Mouse (Mus musculus): ENCODE measurements at regions not wholly inside any gene's neighbourhood (a gene's known extent, or its start where the extent isn't known, plus 50 kb on each side); places are given as distances from the start of the nearest gene placed in this dataset.
"Not testable (repeated sequence)": the region's sequence is repeated elsewhere in the genome, so short reads cannot be mapped to it uniquely, and the experiment has no call there.

DNA sequence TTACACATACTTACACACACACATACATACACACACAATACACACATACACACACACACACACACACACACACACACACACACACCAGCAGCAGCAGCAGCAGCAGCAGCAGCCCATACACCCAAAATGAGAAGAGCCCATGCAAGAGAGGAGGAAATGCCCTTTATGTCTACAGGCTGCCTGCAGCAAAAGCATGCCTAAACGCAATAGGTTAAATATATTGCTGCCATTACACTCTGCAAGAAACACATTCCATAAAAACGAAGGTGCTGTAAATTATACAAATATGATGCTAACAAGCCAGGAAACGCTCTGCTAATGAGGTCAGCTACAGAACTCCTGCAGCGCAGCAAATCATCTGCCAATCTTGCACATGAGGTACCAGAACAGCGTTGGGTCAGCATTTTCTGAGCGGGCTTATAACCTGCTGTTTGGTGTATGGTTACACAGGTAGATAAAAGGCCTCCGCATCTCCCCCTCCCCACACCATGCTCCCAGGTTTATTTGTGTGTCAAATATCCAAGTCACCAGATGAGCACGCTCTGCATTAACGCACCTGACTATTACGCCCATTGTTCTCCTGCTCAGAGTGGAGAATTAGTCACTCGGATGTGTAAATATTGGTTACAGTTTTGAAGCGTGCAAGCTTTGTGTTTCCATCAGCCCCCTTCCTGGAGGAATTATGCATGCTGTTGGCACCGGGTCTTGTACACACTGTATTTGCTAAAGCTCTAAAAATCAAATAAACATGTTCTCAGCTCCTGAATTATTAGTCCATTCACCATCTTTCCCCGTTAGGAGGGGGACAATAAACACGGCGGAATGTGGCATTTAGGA lies 214.0 kb upstream of the Zfp703 start:
- DNase-seq = peak; percentile 79

DNA sequence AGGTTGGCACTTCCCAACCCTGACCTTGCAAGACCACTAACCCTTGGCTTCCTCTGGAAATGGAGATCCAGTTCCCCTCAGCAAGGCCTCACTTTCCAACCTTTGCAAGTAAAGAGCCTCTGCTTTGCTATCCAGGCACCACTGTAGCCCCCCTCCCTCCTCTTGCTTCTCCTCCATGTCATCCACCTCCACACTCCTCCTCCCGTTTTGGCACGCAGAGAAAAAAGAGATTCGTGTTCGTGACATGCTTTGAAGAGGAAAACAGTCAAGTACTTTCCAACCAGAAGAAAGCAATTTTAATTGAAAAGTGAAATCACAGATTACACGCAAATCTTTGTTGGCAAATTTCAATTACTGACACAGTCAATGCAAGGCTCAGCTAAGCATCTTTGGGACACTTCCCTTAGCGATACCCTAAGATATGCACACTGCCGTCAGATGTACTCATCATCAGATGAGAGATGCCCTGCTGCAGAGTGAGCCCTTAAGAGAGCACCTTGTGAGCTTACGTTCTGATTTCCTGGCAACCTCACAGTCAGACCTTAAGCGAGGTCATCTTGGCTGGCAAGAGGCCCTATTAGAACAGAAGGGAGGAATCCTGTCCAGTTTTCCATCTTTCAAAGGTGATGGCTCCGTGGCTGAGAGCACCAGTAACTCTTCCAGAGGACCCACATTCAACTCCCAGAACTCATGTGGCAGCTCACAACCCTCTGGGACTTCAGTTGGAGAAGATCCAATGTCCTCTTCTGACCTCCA lies 208.5 kb upstream of the Zfp703 start:
- peak; percentile 82 for DNase-seq

DNA sequence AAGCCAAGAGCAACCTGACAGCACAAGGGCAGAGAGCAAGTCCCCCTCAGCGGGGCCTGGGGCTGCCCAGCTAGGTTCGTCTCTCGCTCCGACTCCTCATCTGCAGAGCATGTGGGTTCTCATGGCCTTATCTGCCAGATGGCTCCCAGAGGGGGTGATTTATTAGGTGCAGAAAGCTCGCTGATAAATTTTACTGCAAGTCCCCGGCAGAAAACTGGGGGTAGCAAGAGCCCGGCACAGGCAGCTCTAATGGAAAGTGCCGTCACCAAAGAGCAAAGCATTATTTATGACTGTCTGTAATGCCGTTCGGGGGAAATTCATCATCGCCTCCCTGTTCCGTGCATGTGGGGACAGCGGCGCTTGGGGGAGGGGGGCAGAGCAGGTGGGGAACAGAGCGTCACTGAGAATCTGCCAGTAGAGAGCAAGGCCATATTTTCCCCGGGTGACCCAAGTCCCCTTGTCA lies 206.7 kb upstream of the Zfp703 start:
- peak; percentile 41 for DNase-seq

DNA sequence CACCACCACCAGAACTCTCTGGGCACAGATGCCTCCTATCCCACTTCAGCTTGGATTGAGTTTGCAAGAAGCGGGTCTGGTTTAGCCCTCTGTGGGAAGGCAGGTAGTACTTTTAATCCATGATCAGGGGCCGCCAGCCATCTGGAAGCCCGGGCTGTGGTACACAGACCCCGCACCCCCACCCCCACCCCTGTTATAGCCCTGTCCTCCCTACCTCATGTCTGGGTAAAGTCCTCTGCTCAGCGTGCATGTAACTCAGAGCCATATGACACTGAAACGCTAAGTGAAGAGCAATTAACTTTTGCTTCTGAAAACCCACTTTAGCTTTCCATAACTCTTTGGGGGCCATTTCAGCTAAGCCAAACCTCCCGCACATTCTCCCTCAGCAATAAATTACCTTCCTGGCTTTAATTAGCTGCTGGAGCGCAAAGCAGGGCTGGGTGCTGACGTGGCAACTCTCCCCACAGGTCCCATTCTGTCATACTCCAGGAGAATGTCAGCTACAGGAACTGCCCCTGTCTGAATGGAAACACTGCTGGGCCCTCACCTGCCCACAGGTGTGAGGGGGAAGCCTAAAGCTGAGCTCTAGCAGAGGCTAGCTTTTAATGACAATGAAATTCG lies 198.1 kb upstream of the Zfp703 start:
- no peak for DNase-seq

DNA sequence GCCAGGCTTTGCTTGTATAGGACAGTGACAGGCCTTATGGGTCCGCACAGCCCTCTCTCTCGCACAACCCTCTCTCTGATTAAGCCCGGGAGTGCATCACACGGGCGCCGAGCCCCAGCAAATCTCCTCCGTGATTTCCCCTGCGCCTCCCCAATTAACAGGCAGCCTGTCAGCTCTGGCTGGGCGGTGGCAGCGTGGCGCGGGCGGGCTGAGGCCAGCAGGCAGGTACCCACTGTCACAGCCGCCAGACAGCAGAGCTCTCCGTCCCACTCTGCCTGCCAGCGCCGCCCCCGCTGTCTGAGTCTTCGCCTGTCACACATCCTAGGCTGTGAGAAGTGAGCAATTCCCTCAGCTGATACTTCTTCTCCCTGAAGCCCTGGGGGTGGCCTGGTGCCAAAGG lies 196.6 kb upstream of the Zfp703 start:
- DNase-seq = peak; percentile 43

DNA sequence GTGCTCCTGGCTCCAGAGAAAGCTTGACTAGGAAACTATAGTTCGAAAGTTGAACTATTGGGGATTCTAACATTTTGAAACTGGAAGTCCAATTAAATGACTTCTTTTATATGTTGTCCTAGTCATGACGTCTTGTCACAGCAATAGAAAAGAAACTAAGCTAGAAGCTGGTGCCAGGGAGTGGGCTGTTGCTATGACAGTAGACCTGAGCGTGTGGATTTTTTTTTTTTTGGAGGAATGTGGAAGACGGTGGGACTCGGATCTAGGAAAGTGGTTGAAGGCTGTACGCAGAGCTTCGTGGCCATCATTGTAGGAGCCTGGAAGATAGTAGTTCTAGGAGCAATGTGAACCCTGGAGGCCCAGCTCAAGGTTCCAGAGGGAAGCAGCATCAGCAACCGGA lies 194.2 kb upstream of the Zfp703 start:
- not testable (repeated sequence) for DNase-seq

DNA sequence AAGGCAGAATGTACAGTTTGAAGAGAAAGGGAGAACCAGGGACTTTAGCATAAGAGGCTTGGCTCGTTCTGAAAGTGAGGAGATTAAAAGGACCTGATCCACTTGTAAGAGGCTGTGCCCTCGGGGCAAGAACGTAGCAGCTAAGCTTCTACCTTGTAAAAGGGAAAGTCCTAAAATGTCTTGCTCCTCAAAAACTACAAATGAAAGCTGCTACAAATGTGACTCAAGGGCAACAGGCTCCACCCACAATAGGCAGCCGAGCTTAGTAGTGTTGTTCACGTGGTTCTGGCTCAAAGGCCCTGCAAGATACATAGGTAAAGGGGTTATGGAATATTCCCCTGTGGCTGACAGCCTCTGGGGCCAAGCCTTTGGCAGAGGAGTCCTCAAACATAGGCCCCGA lies 192.7 kb upstream of the Zfp703 start:
- no peak for DNase-seq

DNA sequence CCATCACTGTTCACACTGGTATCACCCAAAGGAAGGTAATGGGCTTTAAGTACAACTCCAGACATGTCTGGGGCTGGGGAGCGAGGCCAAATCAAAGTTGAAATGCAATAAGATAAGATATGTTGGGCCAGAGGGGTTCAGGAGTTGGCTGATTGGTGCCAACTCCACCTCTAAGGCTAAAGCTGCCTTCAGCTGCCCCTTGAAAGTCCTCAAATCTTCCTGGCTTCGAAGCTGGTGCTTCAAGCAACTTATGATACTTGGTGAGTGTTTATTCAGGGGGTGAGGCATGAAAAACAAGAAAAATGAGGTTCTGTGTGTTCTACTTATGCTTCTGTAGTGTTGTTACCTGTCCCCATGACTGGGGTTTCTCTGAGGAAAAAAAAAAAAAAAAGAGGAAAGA lies 185.3 kb upstream of the Zfp703 start:
- DNase-seq = no peak

DNA sequence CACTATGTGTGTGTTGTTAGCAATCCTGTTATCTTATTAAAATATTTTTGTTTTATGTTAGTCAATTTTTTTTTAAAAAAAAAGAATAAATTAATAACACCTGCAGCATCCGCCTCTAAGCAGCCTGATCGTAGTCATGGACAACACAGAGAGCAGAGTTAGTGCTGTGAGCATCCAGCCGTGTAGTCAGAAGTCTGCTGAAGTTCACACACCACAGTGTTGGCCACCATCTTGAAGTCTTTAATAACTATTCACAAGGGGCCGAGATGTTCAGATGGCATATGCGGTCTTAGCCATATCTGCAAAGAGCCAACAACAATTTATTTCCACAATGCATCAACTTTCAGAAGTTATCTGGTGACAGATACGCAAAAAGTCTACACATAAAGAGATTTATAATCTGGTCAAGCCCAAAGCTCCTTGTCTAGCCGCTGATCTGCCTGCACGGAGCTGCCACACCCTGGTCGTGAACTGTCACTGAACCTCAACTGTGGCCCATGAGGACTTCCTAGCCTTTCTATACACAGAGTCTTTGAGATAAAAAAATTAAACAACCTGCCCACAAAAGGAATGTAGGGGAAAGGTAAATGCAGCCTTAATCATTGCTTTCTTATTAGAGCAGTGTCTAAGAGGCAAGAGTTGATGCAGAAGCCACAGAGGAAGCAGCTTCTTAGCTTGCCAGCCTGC lies 183.4 kb upstream of the Zfp703 start:
- no peak for DNase-seq

DNA sequence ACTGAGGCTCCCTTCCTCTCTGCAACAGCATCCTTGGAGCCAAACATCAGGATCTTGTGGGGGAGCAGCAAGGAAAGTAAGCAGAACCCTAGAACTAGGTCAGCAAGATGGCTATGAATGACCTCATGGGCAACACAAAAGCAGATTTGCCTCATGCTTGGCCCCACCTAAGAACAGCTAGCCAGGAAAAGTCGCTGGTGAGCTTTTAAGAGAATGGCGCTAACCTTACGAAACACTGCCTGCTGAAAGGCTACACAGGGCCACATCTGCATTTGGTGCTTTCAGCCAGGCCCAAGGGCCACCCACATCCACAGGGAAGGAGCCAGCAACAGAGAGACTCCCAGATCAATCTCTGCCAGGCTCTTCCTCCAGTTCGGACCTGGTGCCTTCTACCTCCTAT lies 182.7 kb upstream of the Zfp703 start:
- no peak for DNase-seq

DNA sequence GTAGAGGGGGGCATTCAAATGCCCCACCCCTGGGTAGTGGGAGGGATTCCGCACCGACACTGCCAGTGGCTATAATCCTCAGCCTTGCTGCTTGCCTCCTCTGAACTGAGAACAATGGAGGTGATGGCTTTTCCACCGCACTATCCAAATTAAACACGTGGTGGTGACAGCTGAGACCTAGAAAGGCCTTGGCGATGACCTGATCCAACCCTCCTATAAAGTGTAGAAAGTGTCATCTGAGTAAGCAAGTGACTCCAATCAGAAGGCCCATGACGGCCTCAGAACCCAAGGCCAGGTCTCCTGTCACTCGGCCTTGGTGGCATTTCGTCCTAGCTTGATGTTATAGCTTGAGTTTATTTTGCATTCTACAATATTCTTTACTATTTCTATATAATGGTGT lies 181.5 kb upstream of the Zfp703 start:
- DNase-seq = no peak

DNA sequence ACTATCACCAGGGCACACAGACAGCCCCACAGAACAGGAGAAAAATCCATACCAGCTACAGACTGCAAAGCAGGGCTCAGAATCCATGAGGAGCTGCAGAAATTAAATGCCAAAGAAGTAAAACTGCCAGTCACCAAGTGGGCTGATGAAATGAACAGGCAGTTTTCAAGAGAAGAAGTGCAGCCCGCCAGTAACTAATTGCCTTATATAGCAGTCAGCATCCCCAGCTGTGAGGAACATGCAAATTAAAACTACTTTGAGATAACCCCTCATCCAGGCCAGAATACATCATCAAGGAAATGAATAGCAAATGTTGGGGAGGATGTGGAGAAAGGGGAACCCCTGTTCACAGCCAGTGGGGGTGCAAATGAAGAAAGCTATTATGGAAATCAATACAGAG lies 177.3 kb upstream of the Zfp703 start:
- DNase-seq = no peak

DNA sequence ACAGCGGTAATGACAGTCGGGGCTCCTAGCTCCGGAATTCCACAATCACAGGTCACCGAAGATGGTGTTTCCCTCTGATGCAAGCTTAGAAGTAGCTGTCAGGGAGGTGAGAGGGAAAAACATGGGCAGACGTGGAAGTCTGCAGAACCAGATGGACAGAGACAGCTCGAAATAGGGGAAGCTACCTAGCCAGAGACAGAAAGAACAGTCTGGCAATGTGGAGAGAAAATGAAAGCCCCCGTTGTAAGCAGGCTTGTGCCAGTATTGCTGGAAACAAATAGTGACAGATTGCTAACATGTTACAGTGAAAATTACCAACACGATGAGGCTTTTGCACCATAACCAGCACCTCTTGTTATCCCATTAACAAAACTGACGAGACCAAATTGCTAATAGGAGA lies 173.0 kb upstream of the Zfp703 start:
- peak; percentile 19 for DNase-seq

DNA sequence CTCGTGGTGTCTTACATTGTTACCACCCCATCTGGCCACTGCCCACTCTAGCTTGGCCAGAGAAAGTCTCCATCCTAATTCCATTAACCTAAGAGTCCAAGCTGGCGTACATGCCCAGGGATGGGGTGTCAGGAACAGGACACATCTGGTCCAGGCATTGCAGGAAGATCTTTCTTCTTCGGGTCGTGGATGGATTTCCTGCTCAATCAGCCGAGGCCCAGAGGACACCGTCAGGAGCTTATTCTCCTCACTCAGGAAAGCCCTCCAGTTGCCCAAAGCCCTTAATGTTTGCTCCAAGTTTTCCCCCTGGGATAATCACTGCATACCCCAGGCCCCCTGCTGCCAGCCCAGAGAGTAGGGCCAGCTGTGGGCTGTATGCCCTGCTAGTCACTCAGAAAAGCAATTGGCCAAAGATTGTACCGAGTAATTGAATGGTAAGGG lies 172.2 kb upstream of the Zfp703 start:
- no peak for DNase-seq

DNA sequence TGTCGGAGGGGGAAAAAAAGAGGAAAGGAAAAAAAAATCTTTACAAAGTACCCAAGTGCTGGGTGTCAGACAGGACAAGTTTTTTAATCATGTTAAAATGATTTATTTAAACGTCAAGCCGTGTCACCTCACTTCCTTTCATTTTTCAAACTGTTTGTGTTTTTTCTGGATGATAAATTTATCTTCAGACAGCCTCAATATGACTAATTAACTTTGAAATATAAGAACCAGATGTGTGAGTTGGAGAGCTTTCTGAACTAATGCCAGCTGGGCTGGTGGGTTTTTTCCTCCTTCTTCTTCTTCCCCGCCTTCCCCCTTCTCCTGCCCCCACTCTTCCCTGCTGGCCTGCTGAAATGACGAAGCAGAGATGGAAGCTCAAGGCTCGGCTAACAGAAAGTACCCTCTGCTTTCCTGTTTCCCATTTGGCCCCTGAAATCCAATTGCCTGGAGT lies 171.7 kb upstream of the Zfp703 start:
- no peak for DNase-seq

DNA sequence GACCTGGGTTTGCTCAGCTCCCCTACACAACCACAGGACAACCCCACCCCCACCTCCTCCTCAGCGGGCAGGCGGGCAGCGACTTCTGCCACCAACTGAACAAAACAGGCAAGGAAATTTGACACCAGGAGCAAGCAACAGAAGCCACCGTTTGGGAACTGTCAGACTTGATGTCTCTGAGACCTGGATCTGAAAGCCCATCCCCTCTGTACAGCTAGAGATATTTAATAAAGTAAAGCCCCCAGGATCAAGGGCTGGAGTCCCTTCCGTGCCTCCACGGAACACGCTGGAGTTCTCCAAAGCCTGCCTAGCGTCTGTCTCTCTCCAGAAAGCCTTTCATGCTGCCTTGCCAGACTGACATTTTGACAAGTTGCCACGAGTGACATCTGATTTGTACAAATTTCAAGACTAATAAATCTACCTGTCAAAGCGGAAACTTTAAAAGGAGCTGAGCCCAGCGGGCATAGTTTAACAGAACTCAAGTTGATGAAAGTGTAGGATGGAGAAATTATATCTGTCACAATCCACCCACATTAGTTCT lies 168.9 kb upstream of the Zfp703 start:
- no peak for DNase-seq

DNA sequence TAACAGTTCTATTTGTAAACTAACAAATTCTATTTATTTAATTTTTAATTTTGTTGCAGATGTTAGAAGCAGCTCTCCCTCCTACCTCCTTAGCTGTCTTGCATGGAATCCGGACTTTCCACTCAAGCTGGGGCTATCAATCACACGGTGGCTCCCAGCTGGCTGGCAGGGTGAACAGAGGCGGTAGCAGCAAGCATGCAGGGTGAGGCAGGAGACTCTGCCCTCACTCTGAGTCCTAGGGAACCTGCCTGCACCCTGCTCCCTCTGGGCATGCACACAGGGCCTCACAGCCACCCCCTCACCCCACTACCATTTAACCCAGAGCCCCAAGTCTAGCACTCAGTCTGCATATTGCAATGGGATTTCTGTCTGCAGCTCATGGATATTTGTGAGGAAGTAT lies 168.4 kb upstream of the Zfp703 start:
- DNase-seq = no peak

DNA sequence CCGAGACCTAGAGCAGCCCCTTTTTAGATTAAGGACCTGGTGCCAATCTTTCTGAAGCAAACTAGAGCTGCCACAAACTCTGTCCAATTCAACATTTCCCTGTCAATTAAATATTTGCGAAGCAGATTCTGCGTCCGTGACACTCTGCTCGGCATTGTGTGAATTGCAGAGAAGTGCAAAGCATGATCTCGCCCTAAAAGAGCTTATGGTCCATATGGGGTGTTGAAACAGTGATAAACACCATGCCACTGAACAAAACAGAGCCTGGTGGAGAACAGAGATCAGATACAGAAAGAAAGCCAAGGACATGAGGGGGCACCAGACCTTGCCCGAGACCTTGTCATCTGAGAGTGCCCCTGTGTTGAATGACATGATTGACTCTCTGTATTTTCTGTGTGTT lies 167.2 kb upstream of the Zfp703 start:
- no peak for DNase-seq

DNA sequence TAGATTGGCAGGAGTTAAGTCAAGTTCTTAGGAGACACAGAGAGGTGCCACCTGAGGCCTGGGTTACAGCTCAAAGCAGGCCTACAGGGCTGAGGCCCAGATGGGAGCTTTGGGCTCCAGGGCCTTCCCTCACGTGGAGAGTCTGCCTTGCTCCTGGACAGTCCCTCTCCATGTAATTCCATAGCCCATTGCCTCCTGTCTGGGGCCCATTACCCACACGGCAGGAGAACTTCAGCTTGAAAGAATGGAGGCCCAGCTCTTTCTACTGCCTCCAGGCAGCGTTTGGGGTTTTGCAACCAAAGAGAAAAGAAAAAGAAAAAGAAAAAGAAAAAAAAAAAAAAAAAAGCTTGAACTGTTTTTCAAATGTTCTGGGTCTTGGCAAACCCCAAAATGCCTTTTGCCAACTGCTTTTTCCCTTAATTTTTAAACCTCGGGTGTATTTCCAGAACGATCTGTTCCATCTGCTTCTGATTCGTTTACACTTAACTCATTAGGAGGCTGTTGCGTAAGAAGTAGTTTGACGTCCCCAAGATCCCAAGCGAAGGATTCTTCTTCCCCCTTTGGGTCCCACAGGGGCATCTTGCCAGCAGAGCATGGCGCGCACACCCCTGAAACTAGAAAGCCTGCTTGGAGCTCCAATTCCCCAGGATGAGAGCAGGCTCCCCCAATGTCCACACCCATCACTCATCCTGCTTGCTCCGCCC lies 165.4 kb upstream of the Zfp703 start:
- no peak for DNase-seq

DNA sequence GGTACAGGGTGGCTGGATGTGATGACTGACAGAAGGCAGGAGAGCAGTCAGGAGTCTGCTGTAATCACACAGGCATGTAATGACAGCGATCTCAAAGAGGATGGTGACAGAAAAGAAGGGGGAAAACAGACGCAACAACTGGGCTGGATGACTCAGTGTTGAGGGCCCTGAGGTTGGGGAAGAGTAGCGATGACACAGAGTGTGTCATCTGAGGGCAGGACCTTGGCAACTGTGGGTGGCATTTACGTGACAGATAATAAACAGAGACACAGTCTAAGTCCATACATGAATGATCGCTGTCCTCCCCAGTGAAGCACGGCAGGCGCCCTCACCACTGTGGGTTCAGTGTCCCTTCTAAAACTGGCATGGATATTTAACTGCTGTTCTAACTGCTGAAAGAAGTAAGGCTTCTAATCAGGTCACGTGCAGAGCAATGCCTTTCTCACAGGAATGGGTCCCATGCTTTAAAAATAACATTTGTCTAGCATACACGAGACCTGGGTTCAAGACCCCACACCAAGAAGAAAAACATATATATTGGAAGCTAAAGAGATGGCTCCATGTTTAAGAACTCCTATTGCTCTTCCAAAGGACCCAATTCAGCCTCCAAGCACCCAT lies 163.8 kb upstream of the Zfp703 start:
- no peak for DNase-seq

DNA sequence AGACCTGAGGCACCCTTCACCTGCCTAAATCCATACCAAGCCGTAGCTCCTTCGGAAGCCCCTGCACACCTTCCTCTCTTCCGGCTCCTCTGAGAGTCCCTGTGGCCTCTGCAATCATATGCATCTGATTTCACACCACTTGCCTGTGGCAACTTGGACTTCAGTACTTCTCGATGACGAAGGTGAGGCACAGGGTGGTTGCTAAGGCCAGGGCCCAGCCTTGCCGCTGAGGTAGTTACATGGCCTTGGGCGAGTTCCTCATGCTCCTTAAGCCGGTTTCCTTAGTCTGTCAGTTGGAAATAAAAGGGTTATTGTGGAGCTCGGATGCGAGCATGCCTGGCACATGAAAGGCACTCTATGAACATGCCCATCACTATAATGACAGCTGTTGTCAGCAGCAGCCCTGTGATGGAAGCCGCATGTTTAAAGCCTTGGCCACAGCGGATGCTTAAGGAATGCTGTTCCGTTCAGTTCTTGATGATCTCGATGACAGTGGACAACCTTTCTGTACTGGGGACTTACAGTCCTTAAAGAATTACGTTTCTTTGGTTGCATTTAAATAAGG lies 162.0 kb upstream of the Zfp703 start:
- DNase-seq = no peak

All from cerebellum, adult 11-12 months (tissue).